In the genomic region with DNA sequence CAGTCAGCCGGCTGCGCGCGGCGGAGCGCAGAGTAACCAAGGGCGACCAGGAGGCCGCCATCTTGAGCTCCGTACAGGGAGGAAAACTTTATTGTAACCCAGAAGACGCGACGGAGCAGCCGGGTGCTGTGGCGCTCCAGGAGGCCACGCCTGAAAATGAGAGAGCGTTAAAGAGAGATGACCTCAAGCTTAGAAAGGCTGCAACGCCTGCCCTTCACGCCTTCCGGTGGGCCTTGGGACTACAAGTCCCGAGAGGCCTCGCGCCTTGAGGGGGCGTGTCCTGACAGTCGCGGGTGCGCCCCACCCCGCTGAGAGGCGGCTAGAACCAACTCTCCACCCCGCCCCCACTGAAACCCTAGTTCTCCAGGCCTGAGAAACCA, we compare ENCODE assay signal across 8 mouse cellular contexts. TPM values are rescaled to one million over a fixed set of nuclear protein-coding genes. Genes with fewer than 3 reads are reported as not detected.
A peak's percentile ranks its signal among the peaks of the same experiment; 100 is the strongest.
DNase-seq lines count a peak whose midpoint lies in the region; ATAC-seq lines count a peak whose summit lies in the region.

TSS of gene Afg1l (minus strand) at position 225 of the 380 bp plus-strand sequence.

- ATAC-seq in hindbrain, embryonic 15.5 days (ENCODE audit: low FRiP score, low read depth): peak; percentile 96

- under 1% methylated on average over 29 of the region's 29 CpGs for WGBS in hindbrain, embryonic 15.5 days

- H3K36me3 ChIP-seq in hindbrain, embryonic 15.5 days: no peaks in the 10 kb centered on the region

- H3K27me3 ChIP-seq in hindbrain, embryonic 15.5 days: no peaks in the 10 kb centered on the region

- no peaks in the 10 kb centered on the region for H3K9me3 ChIP-seq in hindbrain, embryonic 15.5 days

- peaks cover 7% of the 10 kb centered on the region for H3K4me1 ChIP-seq in hindbrain, embryonic 15.5 days (replicated peaks)

- H3K4me2 ChIP-seq in hindbrain, embryonic 15.5 days: peak within 1 kb of the TSS; percentile 79

- DNase-seq in WW6 (ENCODE audit: low read depth, low spot score): peak; percentile 87
- peak; percentile 93 to 96 for DNase-seq in cerebellum, postnatal 36 days
- DNase-seq in frontal cortex, postnatal 36 days (ENCODE audit: low spot score in 2 of 2): peak; percentile 95 to 96
- DNase-seq in left cerebral cortex, adult 11 months (ENCODE audit: low spot score): peak; percentile 90
- peak; percentile 98 for DNase-seq in lung, postnatal 4 days
- peak; percentile 94 to 97 for DNase-seq in right cerebral cortex, adult 2 months (ENCODE audit: low spot score in 2 of 2)
- peak; percentile 96 for DNase-seq in urinary bladder, postnatal 14 days (ENCODE audit: low spot score)

- H3K9ac ChIP-seq in hindbrain, embryonic 15.5 days: peak within 1 kb of the TSS; percentile 66

- peak within 1 kb of the TSS; percentile 82 for H3K27ac ChIP-seq in hindbrain, embryonic 15.5 days (replicated peaks)

- peak within 1 kb of the TSS; percentile 73 for H3K4me3 ChIP-seq in hindbrain, embryonic 15.5 days

RNA-seq across cellular contexts. Expression of gene Afg1l, which starts in this region (rescaled TPM):
- polyA plus RNA-seq in hindbrain, embryonic 15.5 days (2015; fragmentation: Nextera tagmentation; extraction: Ambion mirVana): 8.1 and 8.9 TPM in 2 replicates

Comparison
In these comparisons a context has a peak if more than half of its experiments do, and no peak if none do; other contexts are left out.
1. Peak in every context shown above with its lines: DNase-seq, ATAC-seq, H3K4me3 ChIP-seq and H3K27ac ChIP-seq.